Mouse (Mus musculus): ENCODE measurements at regions not wholly inside any gene's neighbourhood (a gene's known extent, or its start where the extent isn't known, plus 50 kb on each side); places are given as distances from the start of the nearest gene placed in this dataset.

DNA sequence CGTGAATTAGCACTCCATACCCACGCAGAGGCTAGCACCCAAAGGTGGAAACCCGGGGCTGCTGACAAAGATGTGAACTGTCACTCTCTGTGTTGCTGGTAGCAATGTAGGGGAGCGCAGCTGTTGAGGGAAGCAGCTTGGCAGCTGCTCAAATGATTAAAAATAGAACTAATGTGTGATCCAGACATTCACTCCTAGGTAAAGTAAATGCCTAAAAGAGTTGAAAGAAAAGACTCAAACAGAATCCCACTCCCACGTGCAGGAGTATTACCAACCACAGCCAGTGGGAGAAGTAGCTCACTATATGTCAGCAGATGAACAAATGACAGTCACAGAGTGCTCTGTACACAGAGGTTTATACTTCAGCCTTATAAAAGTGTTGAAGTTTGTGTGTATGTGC, 558.0 kb downstream of the Ptprc start:
- DNase-seq, result peak; percentile 18

DNA sequence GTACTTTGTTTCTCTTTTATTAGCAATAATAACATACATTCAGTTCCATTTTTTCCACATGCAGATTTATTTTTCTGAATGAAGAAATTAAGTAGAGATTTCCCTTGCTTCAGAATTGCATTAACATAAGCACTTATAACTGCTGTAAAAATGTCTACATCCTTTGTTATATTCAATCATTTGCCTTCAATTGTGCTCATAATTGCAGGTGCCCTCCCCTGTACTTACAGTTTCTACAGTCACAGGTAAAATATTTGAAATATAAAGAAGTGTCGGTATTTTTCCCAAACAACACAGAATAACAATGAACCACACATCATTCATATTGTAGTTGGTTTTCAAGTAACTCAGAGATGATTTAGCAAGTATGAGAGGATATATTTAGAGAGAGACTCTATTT, 568.8 kb downstream of the Ptprc start:
- DNase-seq, result no peak

DNA sequence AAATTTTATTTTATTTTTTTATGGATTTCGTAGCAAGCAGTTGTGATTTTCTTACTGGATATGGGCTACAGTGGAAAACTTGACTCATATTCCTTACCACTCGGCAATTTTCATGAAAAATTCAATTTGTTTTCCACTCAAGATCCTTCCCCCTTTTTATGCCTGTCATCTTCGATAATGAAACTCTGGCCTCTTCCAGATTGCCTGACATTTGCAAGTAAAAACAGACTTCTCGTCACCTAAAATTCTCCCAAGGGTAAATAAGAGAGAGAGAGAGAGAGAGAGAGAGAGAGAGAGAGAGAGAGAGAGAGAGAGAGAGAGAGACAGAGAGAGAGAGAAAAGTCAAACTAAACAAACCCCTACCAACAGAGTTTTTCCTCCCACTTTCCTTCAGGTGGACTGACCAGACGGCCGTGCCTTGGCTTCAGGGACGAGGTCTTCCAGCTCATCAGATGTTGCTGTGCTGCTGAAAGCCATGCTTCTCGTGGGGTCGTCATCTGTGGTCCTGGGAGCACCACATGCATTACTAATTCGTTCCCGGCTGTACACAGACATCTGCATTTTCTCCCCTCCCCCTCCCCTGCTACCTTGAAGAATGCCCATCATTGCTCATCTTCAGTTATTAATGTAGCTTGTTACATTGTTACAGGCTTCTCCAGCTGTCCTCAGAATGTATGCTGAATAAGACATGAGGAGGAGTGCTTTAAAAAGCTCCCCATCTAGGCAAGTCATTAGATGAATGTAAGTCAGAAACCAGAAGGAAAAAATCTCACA, 569.4 kb downstream of the Ptprc start:
- DNase-seq, result no peak

DNA sequence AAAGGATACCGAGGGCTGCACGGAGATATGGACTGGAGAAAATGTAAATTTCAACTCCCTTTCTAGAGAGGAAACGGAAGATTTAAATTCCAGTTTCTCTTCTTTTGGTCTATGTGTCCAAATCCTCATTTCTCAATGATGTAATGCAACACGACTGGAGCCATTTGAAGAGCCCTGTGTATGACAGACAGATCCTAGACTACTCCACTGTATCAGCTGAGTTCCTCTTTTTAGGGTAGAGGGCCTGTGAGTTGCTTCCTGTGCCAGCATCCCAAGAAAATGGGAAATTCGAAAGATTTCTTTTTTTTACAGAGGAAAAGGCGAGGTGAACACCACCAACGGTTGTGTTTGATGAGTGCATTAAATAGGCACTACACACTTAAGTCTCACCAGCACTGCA, 581.8 kb downstream of the Ptprc start:
- no peak for DNase-seq

DNA sequence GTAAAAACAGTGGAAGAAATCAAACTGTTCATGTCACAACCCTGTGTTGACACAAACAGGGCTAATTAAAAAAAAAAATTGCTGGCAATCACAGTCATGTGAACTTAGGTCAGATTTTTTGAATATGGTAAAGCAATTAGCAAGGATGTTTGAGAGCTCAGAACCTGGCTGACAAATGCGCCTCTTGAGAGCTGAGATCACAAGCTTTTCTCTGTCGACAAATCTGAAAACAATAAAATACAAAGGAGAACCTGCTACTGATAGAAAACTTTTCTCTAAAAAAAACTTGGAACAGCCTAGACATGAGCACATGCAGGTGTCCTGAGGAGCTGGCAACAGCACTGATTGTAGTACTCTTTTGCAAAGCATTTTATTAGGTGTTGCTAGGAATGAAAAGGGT, 583.6 kb downstream of the Ptprc start:
- DNase-seq, result no peak

DNA sequence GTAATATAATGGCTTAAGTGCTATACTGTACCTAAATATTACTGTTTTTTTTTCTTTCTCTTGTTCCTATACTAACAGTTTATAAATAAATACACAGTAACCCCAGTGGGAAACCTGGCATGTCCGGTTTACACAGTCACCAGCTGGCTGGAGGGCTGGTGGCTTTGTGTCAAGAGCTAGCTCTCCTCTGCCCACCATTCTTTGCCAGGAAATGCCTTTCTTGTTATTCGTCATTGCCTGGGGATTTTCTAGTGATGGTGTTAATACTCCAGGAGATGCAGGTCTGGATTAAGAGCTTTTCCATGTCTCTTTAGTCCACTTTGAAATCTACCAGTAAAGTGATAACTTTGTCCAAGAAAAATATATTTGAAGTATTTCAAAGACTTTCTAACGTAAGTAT, 584.2 kb downstream of the Ptprc start:
- DNase-seq, result peak; percentile 77

DNA sequence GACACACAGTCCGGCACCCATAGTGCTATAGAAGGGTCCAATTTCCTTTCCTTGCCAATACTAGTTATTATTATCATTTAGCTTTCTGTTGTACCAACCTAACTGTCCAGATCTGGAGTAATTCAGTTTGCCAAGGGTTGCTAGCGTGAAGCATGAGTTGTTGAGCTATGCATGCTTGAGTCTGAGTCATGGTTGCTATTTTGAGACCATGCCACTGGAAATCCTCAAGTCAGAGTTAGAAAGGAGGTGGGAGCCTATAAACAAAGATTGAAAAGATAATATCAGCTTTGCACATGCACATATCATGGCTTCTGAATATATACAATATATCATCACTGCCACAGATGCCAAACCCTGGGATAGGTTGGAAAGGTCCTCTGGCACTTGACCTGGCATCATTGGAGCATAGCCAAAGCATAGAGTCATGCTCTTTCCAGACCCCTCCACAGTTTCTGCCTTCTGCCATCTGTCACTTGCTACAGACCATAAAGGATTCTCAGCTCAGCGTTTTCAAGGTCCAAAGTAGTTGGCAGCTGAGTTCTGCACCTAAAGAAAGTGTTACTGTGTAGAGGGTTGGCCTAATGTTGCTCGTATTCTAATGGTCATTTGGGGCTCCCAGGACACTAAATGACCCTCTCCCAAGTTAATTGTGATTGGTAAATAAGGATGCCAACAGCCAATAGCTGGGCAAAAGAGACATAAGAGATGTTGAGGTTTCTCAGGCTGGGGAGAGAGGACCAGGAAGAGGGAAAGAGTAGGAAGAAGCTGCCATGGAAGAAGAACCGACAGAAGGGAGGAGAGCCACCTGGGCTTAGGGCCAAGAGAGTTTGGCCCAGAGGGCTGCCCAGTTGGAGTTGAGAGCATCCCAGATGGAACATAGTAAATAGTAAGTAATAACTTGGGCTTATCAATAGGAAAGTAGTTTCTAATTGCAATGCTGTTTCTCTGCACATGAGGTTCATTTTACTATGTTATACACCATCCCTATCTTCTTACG, 586.9 kb downstream of the Ptprc start:
- DNase-seq, result peak; percentile 82

DNA sequence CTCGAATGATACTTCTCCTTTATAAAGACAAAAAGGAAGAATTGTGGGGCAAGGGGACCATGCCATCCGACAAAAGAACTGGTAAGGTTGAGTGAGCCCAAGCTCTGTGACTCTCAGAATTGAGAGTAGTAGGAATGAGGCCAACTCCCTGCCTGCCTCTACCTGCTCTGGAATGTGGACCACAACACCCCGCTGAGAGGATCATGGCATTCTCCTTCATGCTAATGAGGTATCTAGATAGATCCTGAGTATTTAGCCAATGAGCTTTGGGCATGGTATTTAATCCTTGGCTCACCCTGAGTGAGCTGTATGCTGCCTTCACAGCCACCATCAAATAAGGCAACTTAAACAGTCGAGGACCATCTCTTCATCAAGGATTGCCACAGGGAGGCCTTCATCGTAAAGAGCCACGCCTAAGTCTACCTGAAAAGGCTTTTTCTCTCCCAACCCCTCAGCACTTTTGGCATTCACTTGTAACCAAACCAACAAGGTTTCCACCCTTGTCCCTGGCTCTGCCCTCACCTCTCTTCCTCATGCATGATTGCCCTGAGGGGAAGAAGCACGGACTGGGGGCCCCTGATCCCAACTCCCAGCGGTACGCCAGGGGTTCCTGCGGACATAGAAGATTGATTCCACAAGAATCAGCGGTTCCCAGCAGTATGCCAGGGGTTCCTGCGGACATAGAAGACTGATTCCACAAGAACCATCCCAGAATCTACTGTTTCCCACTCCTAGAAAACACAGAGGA, 587.9 kb downstream of the Ptprc start:
- peak; percentile 22 for DNase-seq

DNA sequence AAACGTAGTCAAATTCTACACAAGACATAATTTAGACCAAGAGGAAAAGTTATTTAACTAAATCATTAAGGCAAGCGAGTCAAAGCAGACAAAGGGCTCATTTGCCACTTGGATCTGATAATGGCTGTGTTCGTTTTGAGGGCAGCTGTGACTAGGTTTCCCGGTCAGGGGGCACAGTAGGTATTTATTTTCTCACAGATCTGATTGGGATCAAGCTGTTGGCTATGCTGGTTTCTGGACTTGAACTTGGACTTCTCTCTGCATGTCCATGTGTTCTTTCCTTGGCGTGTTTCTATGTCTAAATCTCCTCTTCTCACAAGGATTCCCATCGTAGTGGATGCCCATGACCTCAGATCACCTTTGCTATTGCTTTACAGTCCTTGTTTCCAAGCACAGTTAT, 590.8 kb downstream of the Ptprc start:
- peak; percentile 34 for DNase-seq

DNA sequence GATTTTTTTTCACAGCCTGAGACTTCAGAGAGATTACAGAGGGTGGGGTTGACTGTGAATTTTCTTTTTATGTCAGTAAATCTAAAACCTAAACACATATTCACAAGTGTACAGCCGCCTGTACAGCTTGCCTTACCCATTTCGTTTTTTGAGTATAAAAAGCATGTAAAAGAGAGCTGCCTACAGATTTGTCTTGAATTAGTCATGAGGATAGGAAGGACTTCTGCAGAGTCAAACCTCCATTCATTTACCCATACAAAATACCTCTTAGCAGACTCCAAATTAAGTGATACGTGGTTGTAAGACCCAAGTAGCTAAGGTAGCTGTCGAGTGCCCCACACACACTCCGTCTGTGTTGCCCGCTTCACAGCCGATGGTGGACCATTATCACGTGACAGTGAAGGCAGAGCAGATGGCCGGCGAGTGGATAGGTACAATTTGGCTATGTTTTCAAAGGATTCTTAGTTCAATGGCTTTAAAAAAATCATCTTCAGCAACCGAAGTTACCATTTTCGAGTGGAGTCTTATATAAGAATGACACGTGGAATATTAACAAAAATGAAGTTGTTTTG, 591.3 kb downstream of the Ptprc start:
- DNase-seq, result no peak

DNA sequence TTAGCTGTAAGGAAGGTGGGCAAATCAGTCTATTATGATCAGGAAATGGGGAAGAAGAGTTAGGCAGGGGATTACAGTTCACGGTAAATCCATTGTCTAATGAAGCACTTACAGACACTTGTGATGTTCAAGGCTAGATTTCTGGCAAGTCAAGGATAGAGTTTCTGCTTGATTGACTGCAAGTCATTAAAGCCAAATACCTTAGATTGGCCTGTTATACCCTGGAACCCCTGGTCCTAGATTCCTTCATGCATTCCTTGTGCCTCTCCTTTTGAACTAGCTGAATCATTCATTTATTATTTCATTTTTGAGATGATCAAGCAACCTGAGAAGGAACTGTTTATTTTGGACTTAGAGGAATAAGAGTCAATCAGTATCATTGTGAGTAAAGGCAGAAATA, 597.9 kb downstream of the Ptprc start:
- no peak for DNase-seq

DNA sequence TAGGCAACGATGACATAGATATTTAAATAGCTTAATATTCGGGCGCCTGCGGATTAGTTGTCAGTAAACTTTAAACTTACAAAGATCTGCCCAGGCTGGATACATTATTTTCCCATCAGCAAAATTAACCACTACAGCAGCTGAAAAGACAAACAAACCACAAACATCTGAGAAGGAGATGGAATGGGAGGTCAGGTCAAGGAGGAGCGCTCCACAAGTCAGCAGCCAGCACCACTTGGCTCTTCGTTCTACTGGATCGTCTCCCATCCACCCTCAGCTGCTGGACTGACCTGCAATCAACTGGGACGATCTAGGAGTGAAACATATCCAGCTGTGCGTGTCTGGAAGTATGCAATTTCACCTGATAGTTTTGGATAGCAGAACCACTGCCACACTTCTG, 599.3 kb downstream of the Ptprc start:
- DNase-seq, result no peak

DNA sequence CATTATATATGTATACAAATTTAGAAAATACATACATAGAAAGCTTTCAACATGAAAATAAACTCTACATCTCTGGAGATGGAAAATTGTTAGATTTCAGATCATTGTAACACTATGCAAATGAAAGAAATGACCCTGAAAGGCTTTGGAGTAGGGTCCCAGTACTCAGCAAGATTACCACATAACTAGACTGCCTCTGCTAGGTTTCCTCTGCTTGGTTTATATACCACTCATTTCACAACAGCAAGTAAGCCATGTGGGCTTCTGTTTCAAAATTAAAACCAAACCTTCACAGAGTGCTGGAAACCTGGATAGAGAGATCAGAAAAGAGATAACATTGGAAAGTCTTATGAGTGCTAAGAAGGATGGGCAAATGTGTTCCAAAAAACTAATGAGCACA, 600.1 kb downstream of the Ptprc start:
- no peak for DNase-seq

DNA sequence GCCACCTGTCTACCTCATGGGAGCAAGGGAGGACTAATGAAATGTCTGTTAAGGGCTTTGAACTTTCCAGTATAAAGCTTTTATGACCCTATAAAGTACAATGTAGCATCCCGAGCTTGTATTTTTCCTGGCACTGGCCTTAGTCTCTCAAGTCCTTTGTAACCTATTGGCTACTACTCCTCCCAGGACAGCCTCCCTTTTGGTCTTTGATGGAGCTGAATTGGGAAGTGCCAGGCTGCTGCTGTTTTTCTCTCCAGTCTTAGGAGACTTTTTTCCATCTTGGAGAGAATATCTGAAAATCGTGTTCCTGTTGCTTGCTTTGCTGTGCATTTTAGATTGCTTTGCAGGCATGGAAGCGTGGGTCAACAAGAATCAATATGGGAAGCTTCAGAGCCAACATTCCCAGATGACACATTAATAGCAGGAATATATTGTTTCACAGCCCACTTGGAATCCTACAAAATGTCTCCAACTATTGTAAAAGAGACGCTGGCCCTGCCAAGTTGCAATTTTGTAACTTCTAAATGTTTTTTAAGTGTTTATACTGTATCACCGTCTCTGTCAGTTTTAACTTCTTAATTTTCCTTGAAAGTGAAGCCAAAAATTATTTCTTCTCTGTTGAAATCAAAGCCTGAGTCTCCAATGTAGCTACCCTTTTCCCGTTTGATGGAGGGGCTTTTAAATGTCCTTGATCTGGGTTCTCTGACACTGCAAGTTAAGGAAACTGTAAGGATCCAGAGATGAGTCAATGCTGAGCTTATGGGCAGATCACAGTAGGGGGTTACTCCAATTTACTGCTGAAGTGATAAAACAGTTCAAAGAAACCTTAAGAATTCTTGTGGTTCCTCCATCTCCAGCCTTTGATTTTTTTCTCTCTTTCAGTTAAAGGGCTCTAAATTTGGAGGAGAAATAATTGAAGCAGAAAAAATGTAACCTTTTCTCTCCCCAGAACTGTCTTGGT, 603.3 kb downstream of the Ptprc start:
- no peak for DNase-seq

DNA sequence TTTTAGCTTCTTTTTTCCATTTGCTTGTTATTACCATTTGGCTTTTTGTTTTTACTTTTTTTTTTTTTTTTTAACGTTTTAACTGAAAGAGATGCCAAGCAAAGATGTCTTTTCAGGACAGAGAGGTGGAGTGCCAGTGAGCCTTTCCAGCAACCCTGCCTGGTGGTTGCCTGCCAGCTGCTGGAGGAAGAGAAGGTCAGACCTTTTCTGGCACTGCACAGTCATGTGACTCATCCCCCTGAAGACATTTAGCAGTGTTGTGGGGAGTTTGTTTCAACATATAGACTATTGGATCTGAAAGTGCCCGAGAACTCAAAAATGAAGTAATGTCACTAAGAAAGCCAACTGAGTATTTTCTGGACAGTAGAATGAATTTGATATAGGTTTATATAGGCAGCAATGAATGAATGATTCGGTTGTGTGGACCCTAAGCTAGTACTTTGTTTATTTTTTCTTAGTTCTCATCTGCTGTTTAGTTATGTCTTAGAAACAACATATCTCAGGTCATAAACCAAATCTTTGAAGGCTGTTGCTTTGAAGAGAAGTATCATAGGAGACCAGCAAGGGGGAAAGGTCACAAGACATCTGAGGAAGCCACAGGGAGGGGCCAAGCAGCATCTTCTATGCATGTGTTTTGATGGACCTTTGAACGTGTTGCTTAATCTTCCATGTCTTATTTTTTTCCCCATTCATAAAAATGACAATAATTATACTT, 604.2 kb downstream of the Ptprc start:
- DNase-seq, result no peak

DNA sequence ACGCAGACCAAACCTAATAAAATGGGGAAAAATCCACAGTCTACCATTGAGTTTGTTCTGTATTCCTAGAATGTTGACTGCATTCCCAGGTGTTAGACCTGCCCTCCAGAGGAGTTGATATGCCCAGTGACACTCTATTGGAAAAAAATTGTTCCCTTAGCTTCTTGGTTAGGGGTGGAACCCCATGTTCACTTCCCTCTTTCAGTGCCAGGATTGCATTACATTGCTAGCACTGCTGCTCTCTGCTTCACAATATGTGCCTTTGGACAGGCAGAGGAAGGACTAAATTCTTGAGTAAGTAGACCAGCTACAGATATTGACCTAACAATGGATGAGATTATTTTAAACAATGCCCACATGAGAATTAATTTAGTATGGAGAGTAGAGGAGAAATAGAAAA, 607.3 kb upstream of the Nr5a2 start:
- no peak for DNase-seq

DNA sequence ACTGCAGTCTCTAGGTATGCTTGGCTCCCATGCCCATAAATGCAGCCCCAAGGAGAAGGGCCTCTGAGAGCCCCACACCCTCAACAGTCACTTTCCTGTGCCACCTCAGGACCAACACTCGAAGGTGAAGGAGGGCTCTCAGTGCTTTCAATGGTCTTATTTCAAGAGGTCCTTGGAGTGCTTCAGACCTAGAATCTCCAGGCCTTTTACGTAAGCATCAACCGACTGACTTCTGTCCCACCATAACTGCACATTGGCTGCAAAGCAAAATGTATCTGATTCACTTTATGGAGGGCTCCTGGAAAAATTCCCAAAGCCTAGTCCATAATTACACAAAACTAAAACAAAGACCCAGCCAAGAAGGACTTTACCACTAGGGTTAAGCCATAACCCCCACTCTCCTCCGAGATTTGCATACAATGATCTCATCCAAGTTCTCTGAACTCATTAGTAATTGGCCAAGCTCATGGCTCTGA, 605.4 kb upstream of the Nr5a2 start:
- no peak for DNase-seq

DNA sequence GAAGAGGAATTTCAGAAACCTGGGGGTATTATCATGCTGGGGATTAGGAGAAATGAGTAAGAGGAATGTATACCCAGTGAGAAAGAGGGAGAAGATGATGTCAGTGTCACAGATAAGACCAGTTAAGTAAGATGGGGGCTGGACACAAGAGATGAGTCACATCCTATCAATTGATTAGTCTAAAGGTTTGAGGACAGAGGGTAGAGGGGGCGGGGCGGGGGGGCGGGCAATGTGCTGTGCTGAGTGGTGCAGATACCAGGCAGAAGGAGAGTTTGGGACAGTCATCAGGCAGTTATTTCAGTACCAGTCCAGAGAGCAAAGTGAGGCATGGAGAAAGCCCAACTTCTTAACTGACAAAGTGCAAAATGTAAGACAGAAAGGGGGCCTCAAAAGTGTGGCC, 601.4 kb upstream of the Nr5a2 start:
- DNase-seq, result no peak

DNA sequence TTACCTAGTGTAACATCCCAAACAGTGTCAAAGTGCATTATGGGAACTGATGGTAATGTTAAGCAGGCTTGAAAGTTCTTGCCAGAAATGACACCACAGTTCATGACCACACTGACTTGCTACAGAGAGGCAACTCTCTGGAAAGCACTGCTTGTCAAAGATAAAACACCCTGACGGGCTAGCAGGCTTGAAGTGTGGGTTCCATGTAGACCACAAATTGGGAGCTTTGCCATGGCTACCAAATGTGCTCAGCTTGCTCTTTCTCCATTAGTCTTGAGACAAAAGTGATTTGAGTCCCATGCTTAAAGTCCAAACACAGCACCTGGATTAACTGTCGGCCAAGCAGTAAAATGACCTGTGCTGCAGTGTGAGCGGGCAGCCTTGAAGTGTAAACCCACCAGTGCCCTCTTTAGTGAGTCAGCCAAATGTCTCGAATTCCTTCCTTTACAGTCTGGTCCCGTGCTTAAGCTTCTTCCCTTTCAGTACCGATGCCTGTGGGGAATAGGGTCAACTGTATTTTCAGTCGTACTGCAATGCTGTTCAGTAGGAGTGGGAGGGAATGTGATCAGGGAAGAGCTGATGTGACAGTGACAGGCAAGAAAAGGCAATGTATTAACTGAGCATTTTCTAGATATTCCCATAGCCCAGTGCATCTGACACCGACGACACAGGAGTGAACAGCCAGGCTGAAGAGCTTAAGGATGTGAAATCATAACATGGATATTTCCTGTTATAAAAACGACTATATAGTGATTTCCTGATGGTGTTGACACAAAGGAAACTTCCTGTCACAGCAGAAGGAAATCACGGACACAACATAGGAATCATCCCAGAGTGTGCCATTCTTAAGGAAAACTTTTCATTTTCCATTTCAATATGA, 600.4 kb upstream of the Nr5a2 start:
- DNase-seq, result no peak

DNA sequence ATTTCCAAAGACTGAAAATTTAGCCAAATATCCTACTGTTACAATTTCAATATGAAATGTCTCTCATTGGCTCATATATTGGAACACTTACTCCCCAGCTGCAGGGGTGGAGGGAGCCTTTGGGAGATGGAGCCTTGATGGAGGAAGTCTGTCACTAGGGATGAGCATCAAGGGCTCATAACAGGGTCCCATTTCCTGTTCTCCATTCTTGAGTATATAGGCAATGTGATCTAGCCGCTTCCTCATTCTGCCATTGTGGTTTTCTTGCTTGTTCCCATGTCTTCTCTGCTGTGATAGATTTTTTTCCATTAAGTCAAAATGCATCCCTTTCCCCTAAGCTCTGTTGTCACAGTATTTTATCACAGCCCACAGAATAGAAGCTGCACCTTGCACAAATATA, 589.4 kb upstream of the Nr5a2 start:
- DNase-seq, result no peak
